Mouse (Mus musculus): ENCODE measurements around the gene Enkur. TPM values are rescaled to one million over a fixed set of nuclear protein-coding genes. Genes with fewer than 3 reads are reported as not detected.

The Enkur gene
- total and polyA plus RNA-seq, 2 experiments from 2014 or later: 3.8 TPM; not detected in 1

DNA sequence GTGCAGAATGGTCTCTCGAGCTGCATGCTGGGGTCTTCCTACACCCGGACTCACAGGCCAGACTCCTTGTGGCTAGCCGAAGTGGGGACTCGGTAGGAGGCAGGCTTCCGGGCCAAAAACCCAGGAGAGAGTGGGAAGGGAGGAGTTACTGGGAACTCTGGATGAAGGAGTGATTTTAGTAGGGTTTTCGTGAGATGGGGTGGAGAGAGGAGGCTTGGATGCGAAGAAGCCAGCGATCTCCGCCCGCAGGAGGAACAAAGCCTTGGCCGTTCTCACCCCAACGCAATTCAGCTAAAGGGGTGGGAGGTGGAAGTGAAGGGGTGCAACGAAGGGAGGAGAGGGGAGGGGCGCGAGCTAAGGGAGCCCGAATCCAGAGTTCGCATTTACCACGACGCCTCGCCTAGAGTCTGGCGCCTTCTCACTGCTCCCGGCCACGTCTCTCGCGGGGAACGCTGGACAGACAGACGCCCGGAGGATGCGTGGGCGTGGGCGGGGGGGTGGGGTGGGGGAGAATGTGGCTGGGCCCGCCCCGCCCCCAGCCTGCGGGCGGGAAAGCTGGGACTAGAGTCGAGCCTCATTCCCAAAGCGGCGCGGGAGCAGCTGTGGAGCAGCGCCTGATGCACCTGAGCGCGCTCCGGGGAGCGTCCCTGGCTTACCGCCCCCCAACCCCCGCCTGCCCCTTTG lies 63.5 kb downstream of the Enkur start:
- whole genome bisulfite sequencing: under 1% methylated on average over 45 of the region's 46 CpGs
- peak overlapping the region; percentile 93 for H3K4me2 ChIP-seq (ENCODE audit: low read depth, low read length)
- H3K9ac ChIP-seq (replicated peaks; ENCODE audit: low read depth, low read length): peak overlapping the region; percentile 52
- peak overlapping the region; percentile 44 for H3K27ac ChIP-seq (ENCODE audit: low read depth)
- peaks cover 4% of the 10 kb centered on the region; the same call in 1 of the 2 replicates for H3K4me1 ChIP-seq (ENCODE audit: control insufficient read depth, insufficient read depth)
- H3K9me3 ChIP-seq (replicated peaks; ENCODE audit: control insufficient read depth, low read length): no peaks in the 10 kb centered on the region
- no peak for TF ChIP-seq CTCF (IDR thresholded peaks at IDR 0.05; ENCODE audit: low read depth)
- no peak for TF ChIP-seq EP300 (IDR thresholded peaks at IDR 0.05; ENCODE audit: low read depth)
- DNase-seq (ENCODE audit: low spot score): peak; percentile 28
- H3K4me3 ChIP-seq (ENCODE audit: low read depth, low read length): peak overlapping the region; percentile 55
- no peaks in the 10 kb centered on the region for H3K36me3 ChIP-seq (replicated peaks; ENCODE audit: control insufficient read depth, insufficient read depth, low read length)
- peak; percentile 59 for ATAC-seq (ENCODE audit: insufficient read depth, low read depth)
- H3K27me3 ChIP-seq (ENCODE audit: control insufficient read depth, insufficient read depth, low read length): no peaks in the 10 kb centered on the region

DNA sequence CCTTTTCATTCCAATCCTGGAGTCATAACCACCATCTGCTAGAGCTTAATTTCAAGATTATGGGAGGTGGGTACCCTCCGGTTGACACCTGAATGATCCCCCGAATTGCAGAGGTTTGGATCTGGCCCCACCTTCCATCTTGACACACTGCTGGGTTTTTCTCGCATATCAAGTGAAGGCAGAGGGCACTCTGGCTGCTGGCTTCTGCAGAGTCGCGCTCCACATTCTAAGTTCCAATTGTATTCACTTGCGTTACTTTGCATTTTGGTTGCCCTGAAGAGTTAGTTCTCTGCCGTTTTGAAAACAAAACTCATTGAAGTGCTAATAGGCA lies 64.0 kb downstream of the Enkur start:
- WGBS: 17% methylated on average over 7 of the region's 7 CpGs
- no peaks in the 10 kb centered on the region for H3K9me3 ChIP-seq (replicated peaks; ENCODE audit: control insufficient read depth, low read length)
- peak overlapping the region; percentile 93 for H3K4me2 ChIP-seq (ENCODE audit: low read depth, low read length)
- H3K27me3 ChIP-seq (ENCODE audit: control insufficient read depth, insufficient read depth, low read length): no peaks in the 10 kb centered on the region
- TF ChIP-seq CTCF (IDR thresholded peaks at IDR 0.05; ENCODE audit: low read depth) (no peak), EP300 (IDR thresholded peaks at IDR 0.05; ENCODE audit: low read depth) (no peak)
- 0 out of 2 replicates have a peak overlapping the region, but pooled peaks have one; percentile 52 for H3K9ac ChIP-seq (replicated peaks; ENCODE audit: low read depth, low read length)
- H3K27ac ChIP-seq (ENCODE audit: low read depth): peak overlapping the region; percentile 44; the same call in 1 of the 2 replicates
- ATAC-seq (ENCODE audit: insufficient read depth, low read depth): no peak
- H3K4me1 ChIP-seq (ENCODE audit: control insufficient read depth, insufficient read depth): peaks cover 4% of the 10 kb centered on the region; the same call in 1 of the 2 replicates
- peak overlapping the region; percentile 55 for H3K4me3 ChIP-seq (ENCODE audit: low read depth, low read length)
- no peak for DNase-seq (ENCODE audit: low spot score)
- no peaks in the 10 kb centered on the region for H3K36me3 ChIP-seq (replicated peaks; ENCODE audit: control insufficient read depth, insufficient read depth, low read length)

Other genes with a start within 250 kb of the Enkur start
- gene Arhgap21, start 236.5 kb downstream of the Enkur start, total RNA-seq (2014; rRNA removed; ENCODE audit: low replicate concordance): 66.7 and 77.3 TPM in 2 replicates
- gene Arhgap21, start 236.5 kb downstream of the Enkur start, polyA plus RNA-seq (2015; fragmentation: Nextera tagmentation; extraction: Ambion mirVana): 10.1 and 11.4 TPM in 2 replicates
- 2.7 and 5.8 TPM in 2 replicates for gene Thnsl1, start 359 bp upstream of the Enkur start, total RNA-seq (2014; rRNA removed; ENCODE audit: low replicate concordance)
- gene Thnsl1, start 359 bp upstream of the Enkur start, polyA plus RNA-seq (2015; fragmentation: Nextera tagmentation; extraction: Ambion mirVana): 5.7 and 6.1 TPM in 2 replicates
- not detected in 2 replicates for gene Gpr158, start 162.2 kb upstream of the Enkur start, total RNA-seq (2014; rRNA removed; ENCODE audit: low replicate concordance)
- gene Gpr158, start 162.2 kb upstream of the Enkur start, polyA plus RNA-seq (2015; fragmentation: Nextera tagmentation; extraction: Ambion mirVana): 0.03 and 0.04 TPM in 2 replicates